Mouse (Mus musculus) midbrain, embryonic 11.5 days (tissue): ENCODE data around the gene Rgs4. TPM values are rescaled to one million over a fixed set of nuclear protein-coding genes. Genes with fewer than 3 reads are reported as not detected.

Experiments used
- ATAC-seq: fragments of 200-750 bp; cut with Nextera tagmentation; 2 replicates; pipeline ENCODE4 v1.8.0; 2017; ENCODE audit warnings: moderate TSS enrichment, moderate library complexity; ENCODE audit not compliant: low FRiP score
- DNase-seq: peaks from one replicate; pipeline ENCODE4 v3.0.0; 2015; ENCODE audit warnings: low spot score; ENCODE audit errors: missing footprints
- H3K27ac ChIP-seq: fragments of 300-500 bp; sonication (generic); 2 replicates; pipeline ENCODE4 v1.5.1; 2014; ENCODE audit warnings: low read depth, low read length
- H3K27me3 ChIP-seq: fragments of 300-500 bp; sonication (generic); 2 replicates; pipeline ENCODE4 v1.6.1; 2014; ENCODE audit warnings: mild to moderate bottlenecking, low read length, moderate library complexity, mixed read lengths; ENCODE audit not compliant: control insufficient read depth, insufficient read depth
- H3K36me3 ChIP-seq: fragments of 300-500 bp; sonication (generic); 2 replicates; pipeline ENCODE4 v1.6.1; 2014; ENCODE audit warnings: mild to moderate bottlenecking, low read length, moderate library complexity, mixed read lengths; ENCODE audit not compliant: control insufficient read depth, insufficient read depth
- H3K4me1 ChIP-seq: fragments of 300-500 bp; sonication (generic); 2 replicates; pipeline ENCODE4 v1.6.1; 2014; ENCODE audit warnings: low read length; ENCODE audit not compliant: control insufficient read depth, insufficient read depth
- H3K4me2 ChIP-seq: fragments of 300-500 bp; sonication (generic); 2 replicates; pipeline ENCODE4 v1.6.1; 2014; ENCODE audit warnings: mild to moderate bottlenecking, moderate library complexity
- H3K4me3 ChIP-seq: fragments of 300-500 bp; sonication (generic); 2 replicates; pipeline ENCODE4 v1.5.1; 2014; ENCODE audit warnings: low read depth, low read length
- H3K9ac ChIP-seq: fragments of 300-500 bp; sonication (generic); 2 replicates; pipeline ENCODE4 v1.6.1; 2014; ENCODE audit warnings: low read length
- H3K9me3 ChIP-seq: fragments of 300-500 bp; sonication (generic); 2 replicates; pipeline ENCODE4 v1.6.1; 2016; ENCODE audit warnings: low read length; ENCODE audit not compliant: control insufficient read depth
- WGBS: fragments of 180-500 bp; shearing (Covaris S2); extraction: QIAGEN DNeasy Blood & Tissue Kit; methylation state at CpG from one replicate; pipeline ENCODE4 v1.1.7; 2014; 5-methylcytosine and 5-hydroxymethylcytosine counted together
- polyA plus RNA-seq: library from polyadenylated mRNA; unstranded; fragments of >200 nt; fragmentation: Nextera tagmentation; extraction: Ambion mirVana; gene quantifications from 2 replicates; pipeline ENCODE4 v1.2.1, GENCODE M21; 2014

Rgs4 gene
- polyA plus RNA-seq, 1 experiment from 2014 or later, result 24.0 TPM

DNA sequence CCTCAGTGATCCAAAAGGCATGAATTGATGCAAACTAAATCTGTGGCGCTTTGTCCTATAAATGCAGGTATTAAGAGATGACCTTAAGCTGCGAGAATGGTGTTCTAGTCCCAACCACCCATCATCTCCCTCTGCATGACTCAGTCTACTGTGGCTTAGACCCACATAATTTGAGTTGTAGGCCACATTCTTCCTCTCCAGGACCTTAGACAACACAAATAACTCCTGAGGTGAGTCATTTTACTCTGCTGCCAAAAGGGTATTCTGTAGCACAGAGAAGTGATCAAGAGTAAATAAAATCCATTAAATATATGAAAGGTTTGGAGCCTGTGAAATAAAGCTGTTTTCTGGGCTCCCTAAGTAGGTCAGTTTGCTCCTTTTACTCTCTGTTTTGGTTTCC lies 48.3 kb downstream of the Rgs4 start:
- Histone ChIP-seq H3K9ac (no peak overlapping the region), H3K36me3 (no peaks in the 10 kb centered on the region), H3K4me3 (no peak overlapping the region), H3K27me3 (no peaks in the 10 kb centered on the region), H3K9me3 (no peaks in the 10 kb centered on the region), H3K4me2 (no peak overlapping the region), H3K27ac (no peak overlapping the region), H3K4me1 (no peaks in the 10 kb centered on the region)
- no peak for DNase-seq
- no peak for ATAC-seq
- 90% methylated on average over 2 of the region's 2 CpGs for WGBS

DNA sequence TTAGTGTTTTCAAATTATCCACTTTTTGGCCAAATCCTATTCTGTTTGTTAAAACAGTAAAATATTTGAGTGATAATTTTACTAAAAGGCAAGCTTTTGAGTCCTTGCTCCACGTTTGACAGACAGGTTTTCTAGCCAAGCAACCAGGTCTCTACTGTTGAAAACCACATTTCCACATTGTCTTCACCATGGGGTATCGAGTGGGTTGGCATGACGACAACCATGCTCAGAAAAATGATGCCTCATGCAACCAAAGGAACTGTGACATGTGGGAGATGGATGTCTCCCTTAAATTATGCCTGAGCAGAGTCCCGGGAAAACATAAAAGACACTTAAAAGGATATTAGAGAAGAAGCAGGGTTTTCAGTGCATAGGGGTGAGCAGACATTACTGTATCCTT lies 50.2 kb downstream of the Rgs4 start:
- DNase-seq (no peak), ATAC-seq (no peak)
- Histone ChIP-seq H3K9ac (no peak overlapping the region), H3K9me3 (no peaks in the 10 kb centered on the region), H3K27ac (no peak overlapping the region), H3K27me3 (no peaks in the 10 kb centered on the region), H3K4me1 (no peaks in the 10 kb centered on the region), H3K4me2 (no peak overlapping the region), H3K4me3 (no peak overlapping the region), H3K36me3 (no peaks in the 10 kb centered on the region)
- WGBS, result 85% methylated on average over 4 of the region's 4 CpGs

DNA sequence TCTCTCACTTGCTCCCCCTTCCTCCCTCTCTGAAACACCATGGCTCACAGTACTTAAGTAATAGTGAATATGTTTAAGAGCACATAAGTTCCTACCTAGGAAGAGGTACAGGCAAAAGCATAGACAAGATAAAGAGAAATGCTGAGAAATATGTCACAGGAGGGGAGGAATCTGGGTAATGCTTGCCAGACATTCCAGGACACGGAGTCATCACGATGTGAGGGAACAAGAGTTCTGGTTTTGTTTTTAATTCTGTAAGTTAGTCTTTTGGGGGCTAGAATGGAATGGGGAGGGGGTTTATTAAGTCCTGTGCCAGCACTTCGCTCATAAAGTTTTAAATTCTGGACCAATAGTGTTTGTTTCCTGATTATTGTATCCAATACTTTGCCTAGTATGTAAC lies 52.1 kb downstream of the Rgs4 start:
- H3K9me3 ChIP-seq, result no peaks in the 10 kb centered on the region
- no peaks in the 10 kb centered on the region for H3K27me3 ChIP-seq
- no peak overlapping the region for H3K4me2 ChIP-seq
- H3K4me3 ChIP-seq, result no peak overlapping the region
- H3K36me3 ChIP-seq, result no peaks in the 10 kb centered on the region
- ATAC-seq (no peak), DNase-seq (no peak)
- H3K4me1 ChIP-seq, result no peaks in the 10 kb centered on the region
- H3K9ac ChIP-seq, result no peak overlapping the region
- no peak overlapping the region for H3K27ac ChIP-seq
- 77% methylated on average over 3 of the region's 3 CpGs for WGBS

DNA sequence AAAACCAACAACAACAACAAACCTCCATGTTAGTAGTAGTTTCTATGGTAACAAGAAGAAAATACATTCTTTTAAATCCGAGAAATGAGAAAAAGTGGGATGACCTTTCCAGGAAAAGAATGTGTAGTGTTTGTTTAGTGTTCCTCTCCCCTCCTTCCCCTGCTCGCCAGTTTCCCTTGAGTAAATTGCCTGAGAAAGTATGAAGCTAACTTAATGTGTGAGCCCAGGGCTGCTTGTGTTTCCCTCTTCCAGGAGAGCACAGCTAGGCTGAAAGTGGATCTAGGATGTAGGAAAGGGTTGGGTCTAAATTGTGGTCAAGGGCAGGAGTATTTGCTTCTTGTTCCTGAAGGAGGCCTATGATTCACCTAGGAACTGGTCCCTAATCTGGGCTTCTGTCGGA lies 53.9 kb downstream of the Rgs4 start:
- ATAC-seq (no peak), DNase-seq (no peak)
- Histone ChIP-seq H3K4me3 (no peak overlapping the region), H3K9me3 (no peaks in the 10 kb centered on the region), H3K27me3 (no peaks in the 10 kb centered on the region), H3K36me3 (no peaks in the 10 kb centered on the region), H3K4me1 (no peaks in the 10 kb centered on the region), H3K9ac (no peak overlapping the region), H3K27ac (no peak overlapping the region), H3K4me2 (no peak overlapping the region)
- WGBS, result 72% methylated on average over 3 of the region's 3 CpGs

DNA sequence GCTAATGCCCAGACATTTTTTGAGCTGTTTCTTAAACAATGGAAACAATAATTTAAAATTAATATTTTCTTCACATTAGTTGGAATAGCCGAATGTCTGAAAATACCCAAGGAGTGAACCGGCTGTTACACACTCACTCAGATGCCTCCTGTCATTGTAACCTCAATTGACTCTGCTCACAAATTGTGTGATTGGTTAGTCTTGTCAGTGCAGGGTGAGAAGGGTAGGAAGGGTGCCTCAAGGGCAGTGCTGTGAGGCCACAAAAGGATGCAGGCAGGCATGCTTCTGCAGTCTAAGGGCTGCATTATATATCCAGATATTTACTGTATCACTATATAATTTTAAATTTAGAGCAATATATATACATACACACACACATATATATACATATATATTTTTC lies 54.4 kb downstream of the Rgs4 start:
- H3K4me1 ChIP-seq, result no peaks in the 10 kb centered on the region
- H3K9ac ChIP-seq, result no peak overlapping the region
- H3K9me3 ChIP-seq, result no peaks in the 10 kb centered on the region
- 65% methylated on average over 2 of the region's 2 CpGs for WGBS
- no peak overlapping the region for H3K4me2 ChIP-seq
- H3K36me3 ChIP-seq, result no peaks in the 10 kb centered on the region
- H3K27ac ChIP-seq, result no peak overlapping the region
- H3K27me3 ChIP-seq, result no peaks in the 10 kb centered on the region
- H3K4me3 ChIP-seq, result no peak overlapping the region
- ATAC-seq (peak; percentile 46), DNase-seq (no peak)

Other genes with a start within 250 kb of the Rgs4 start
- 100 and 107 TPM in 2 replicates for gene Nuf2, start 216.2 kb downstream of the Rgs4 start, polyA plus RNA-seq
- gene Rgs5, start 92.1 kb downstream of the Rgs4 start, polyA plus RNA-seq, result 2.1 and 3.8 TPM in 2 replicates
- gene Ccdc190, start 181.0 kb upstream of the Rgs4 start, polyA plus RNA-seq, result 1.1 and 1.9 TPM in 2 replicates
- gene Hsd17b7, start 221.6 kb upstream of the Rgs4 start, polyA plus RNA-seq, result 20.2 and 21.5 TPM in 2 replicates